Mouse (Mus musculus) forebrain, embryonic 16.5 days (tissue): Measurements from ENCODE around the gene Ribc2. TPM values are rescaled to one million over a fixed set of nuclear protein-coding genes. Genes with fewer than 3 reads are reported as not detected.

Source experiments
- ATAC-seq: fragments of 200-750 bp; cut with Nextera tagmentation; 2 replicates; pipeline ENCODE4 v1.8.0; 2017; ENCODE audit warnings: mild to moderate bottlenecking, moderate library complexity
- H3K27ac ChIP-seq: fragments of 300-500 bp; sonication (generic); 2 replicates; pipeline ENCODE4 v1.5.1; 2014; ENCODE audit warnings: low read length, control low read depth
- H3K27me3 ChIP-seq: fragments of 300-500 bp; sonication (generic); replicated peaks from 2 replicates; pipeline ENCODE4 v1.6.1; 2014; ENCODE audit warnings: low read length; ENCODE audit not compliant: control insufficient read depth, insufficient read depth
- H3K36me3 ChIP-seq: fragments of 300-500 bp; sonication (generic); 2 replicates; pipeline ENCODE4 v1.6.1; 2014; ENCODE audit not compliant: control insufficient read depth, insufficient read depth
- H3K4me1 ChIP-seq: fragments of 300-500 bp; sonication (generic); replicated peaks from 2 replicates; pipeline ENCODE4 v1.6.1; 2014; ENCODE audit warnings: low read length; ENCODE audit not compliant: control insufficient read depth, insufficient read depth
- H3K4me2 ChIP-seq: fragments of 300-500 bp; sonication (generic); 2 replicates; pipeline ENCODE4 v1.6.1; 2014; ENCODE audit warnings: mild to moderate bottlenecking, low read length, control low read depth
- H3K4me3 ChIP-seq: fragments of 300-500 bp; sonication (generic); replicated peaks from 2 replicates; pipeline ENCODE4 v1.5.1; 2014; ENCODE audit warnings: mild to moderate bottlenecking, low read length, control low read depth
- H3K9ac ChIP-seq: fragments of 300-500 bp; sonication (generic); replicated peaks from 2 replicates; pipeline ENCODE4 v1.6.1; 2014; ENCODE audit warnings: low read depth, low read length, control low read depth
- H3K9me3 ChIP-seq: fragments of 300-500 bp; sonication (generic); 2 replicates; pipeline ENCODE4 v1.6.1; 2016; ENCODE audit warnings: low read length; ENCODE audit not compliant: control insufficient read depth
- WGBS: fragments of 180-500 bp; shearing (Covaris S2); extraction: QIAGEN DNeasy Blood & Tissue Kit; methylation state at CpG from one replicate; pipeline ENCODE4 v1.1.7; 2014; 5-methylcytosine and 5-hydroxymethylcytosine counted together
- polyA plus RNA-seq: library from polyadenylated mRNA; unstranded; fragments of >200 nt; fragmentation: Nextera tagmentation; extraction: Ambion mirVana; gene quantifications from 2 replicates; pipeline ENCODE4 v1.2.1, GENCODE M21; 2015

Ribc2 gene
- polyA plus RNA-seq, 1 experiment from 2014 or later, result 0.29 TPM

GRCm38 (mm10) chr15:85151433-85151918, 19.6 kb downstream of the Ribc2 start:
- no peak overlapping the region for H3K9ac ChIP-seq
- 30% methylated on average over 13 of the region's 13 CpGs for WGBS
- H3K4me2 ChIP-seq, result peak overlapping the region; percentile 24; the same call in 1 of the 2 replicates
- no peaks in the 10 kb centered on the region for H3K27me3 ChIP-seq
- H3K27ac ChIP-seq, result no peak overlapping the region
- ATAC-seq, result peak; percentile 78
- no peaks in the 10 kb centered on the region for H3K9me3 ChIP-seq
- no peaks in the 10 kb centered on the region for H3K36me3 ChIP-seq
- H3K4me1 ChIP-seq, result no peaks in the 10 kb centered on the region; the same call in 1 of the 2 replicates
- H3K4me3 ChIP-seq, result no peak overlapping the region

GRCm38 (mm10) chr15:85152577-85152976, 20.7 kb downstream of the Ribc2 start:
- WGBS, result 75% methylated on average over 3 of the region's 3 CpGs
- H3K4me1 ChIP-seq, result no peaks in the 10 kb centered on the region; the same call in 1 of the 2 replicates

GRCm38 (mm10) chr15:85154091-85154490, 22.2 kb downstream of the Ribc2 start:
- Histone ChIP-seq H3K27ac (no peak overlapping the region), H3K27me3 (no peaks in the 10 kb centered on the region), H3K4me1 (no peaks in the 10 kb centered on the region; the same call in 1 of the 2 replicates), H3K9me3 (no peaks in the 10 kb centered on the region), H3K9ac (no peak overlapping the region), H3K4me2 (no peak overlapping the region), H3K4me3 (no peak overlapping the region), H3K36me3 (no peaks in the 10 kb centered on the region)
- 89% methylated on average over 3 of the region's 3 CpGs for WGBS
- no peak for ATAC-seq

More at GRCm38 (mm10) chr15:85152577-85152976, 20.7 kb downstream of the Ribc2 start:
- ATAC-seq, result no peak
- H3K4me3 ChIP-seq, result no peak overlapping the region
- no peak overlapping the region for H3K9ac ChIP-seq
- H3K9me3 ChIP-seq, result no peaks in the 10 kb centered on the region
- no peaks in the 10 kb centered on the region for H3K27me3 ChIP-seq
- no peak overlapping the region for H3K27ac ChIP-seq
- no peaks in the 10 kb centered on the region for H3K36me3 ChIP-seq
- no peak overlapping the region for H3K4me2 ChIP-seq

- ATAC-seq, result no peak
- whole genome bisulfite sequencing, result 52% methylated on average over 4 of the region's 4 CpGs
- Histone ChIP-seq H3K4me3 (no peak overlapping the region), H3K9ac (no peak overlapping the region), H3K27ac (no peak overlapping the region), H3K27me3 (no peaks in the 10 kb centered on the region), H3K36me3 (no peaks in the 10 kb centered on the region), H3K9me3 (no peaks in the 10 kb centered on the region), H3K4me1 (no peaks in the 10 kb centered on the region; the same call in 1 of the 2 replicates), H3K4me2 (no peak overlapping the region)
These were observed 24.3 kb downstream of the Ribc2 start for GRCm38 (mm10) chr15:85156198-85156597.

GRCm38 (mm10) chr15:85161416-85161815, 29.5 kb downstream of the Ribc2 start:
- Histone ChIP-seq H3K9ac (no peak overlapping the region), H3K4me3 (no peak overlapping the region), H3K4me1 (peaks cover 3% of the 10 kb centered on the region), H3K9me3 (no peaks in the 10 kb centered on the region), H3K36me3 (no peaks in the 10 kb centered on the region), H3K27ac (no peak overlapping the region), H3K27me3 (no peaks in the 10 kb centered on the region), H3K4me2 (no peak overlapping the region)
- no peak for ATAC-seq

GRCm38 (mm10) chr15:85162693-85163663, 31.1 kb downstream of the Ribc2 start:
- Histone ChIP-seq H3K27ac (no peak overlapping the region), H3K9ac (no peak overlapping the region), H3K36me3 (no peaks in the 10 kb centered on the region), H3K4me1 (peaks cover 13% of the 10 kb centered on the region), H3K9me3 (no peaks in the 10 kb centered on the region), H3K4me3 (no peak overlapping the region), H3K4me2 (no peak overlapping the region), H3K27me3 (no peaks in the 10 kb centered on the region)
- WGBS, result 71% methylated on average over 21 of the region's 21 CpGs
- no peak for ATAC-seq

GRCm38 (mm10) chr15:85166433-85166933, 34.6 kb downstream of the Ribc2 start:
- WGBS, result 3% methylated on average over 11 of the region's 11 CpGs
- peak overlapping the region; percentile 3 for H3K27ac ChIP-seq

GRCm38 (mm10) chr15:85167086-85167679, 35.3 kb downstream of the Ribc2 start:
- Histone ChIP-seq H3K36me3 (no peaks in the 10 kb centered on the region), H3K9ac (no peak overlapping the region), H3K4me1 (peaks cover 13% of the 10 kb centered on the region), H3K4me2 (no peak overlapping the region), H3K27me3 (no peaks in the 10 kb centered on the region), H3K4me3 (no peak overlapping the region), H3K27ac (no peak overlapping the region), H3K9me3 (no peaks in the 10 kb centered on the region)
- ATAC-seq, result no peak
- 38% methylated on average over 12 of the region's 12 CpGs for WGBS

More at GRCm38 (mm10) chr15:85166433-85166933, 34.6 kb downstream of the Ribc2 start:
- ATAC-seq, result peak; percentile 67; the same call in 1 of the 2 replicates
- Histone ChIP-seq H3K9me3 (no peaks in the 10 kb centered on the region), H3K4me1 (peaks cover 13% of the 10 kb centered on the region), H3K9ac (no peak overlapping the region), H3K36me3 (no peaks in the 10 kb centered on the region), H3K4me3 (no peak overlapping the region), H3K27me3 (no peaks in the 10 kb centered on the region), H3K4me2 (peak overlapping the region; percentile 12; the same call in 1 of the 2 replicates)

- no peaks in the 10 kb centered on the region for H3K36me3 ChIP-seq
- H3K9ac ChIP-seq, result no peak overlapping the region
- no peak overlapping the region for H3K27ac ChIP-seq
- H3K4me1 ChIP-seq, result peaks cover 3% of the 10 kb centered on the region
- no peak overlapping the region for H3K4me2 ChIP-seq
- no peaks in the 10 kb centered on the region for H3K27me3 ChIP-seq
- H3K4me3 ChIP-seq, result no peak overlapping the region
- no peaks in the 10 kb centered on the region for H3K9me3 ChIP-seq
- no peak for ATAC-seq
- WGBS, result 89% methylated on average over 2 of the region's 2 CpGs
These were observed 40.2 kb downstream of the Ribc2 start for GRCm38 (mm10) chr15:85172054-85172453.
